Mouse (Mus musculus): ENCODE measurements around the gene Med22. TPM values are rescaled to one million over a fixed set of nuclear protein-coding genes. Genes with fewer than 3 reads are reported as not detected.

Med22 gene
- total RNA-seq (2023): 10 to 100 TPM; 17.8 to 19.7 TPM

DNA sequence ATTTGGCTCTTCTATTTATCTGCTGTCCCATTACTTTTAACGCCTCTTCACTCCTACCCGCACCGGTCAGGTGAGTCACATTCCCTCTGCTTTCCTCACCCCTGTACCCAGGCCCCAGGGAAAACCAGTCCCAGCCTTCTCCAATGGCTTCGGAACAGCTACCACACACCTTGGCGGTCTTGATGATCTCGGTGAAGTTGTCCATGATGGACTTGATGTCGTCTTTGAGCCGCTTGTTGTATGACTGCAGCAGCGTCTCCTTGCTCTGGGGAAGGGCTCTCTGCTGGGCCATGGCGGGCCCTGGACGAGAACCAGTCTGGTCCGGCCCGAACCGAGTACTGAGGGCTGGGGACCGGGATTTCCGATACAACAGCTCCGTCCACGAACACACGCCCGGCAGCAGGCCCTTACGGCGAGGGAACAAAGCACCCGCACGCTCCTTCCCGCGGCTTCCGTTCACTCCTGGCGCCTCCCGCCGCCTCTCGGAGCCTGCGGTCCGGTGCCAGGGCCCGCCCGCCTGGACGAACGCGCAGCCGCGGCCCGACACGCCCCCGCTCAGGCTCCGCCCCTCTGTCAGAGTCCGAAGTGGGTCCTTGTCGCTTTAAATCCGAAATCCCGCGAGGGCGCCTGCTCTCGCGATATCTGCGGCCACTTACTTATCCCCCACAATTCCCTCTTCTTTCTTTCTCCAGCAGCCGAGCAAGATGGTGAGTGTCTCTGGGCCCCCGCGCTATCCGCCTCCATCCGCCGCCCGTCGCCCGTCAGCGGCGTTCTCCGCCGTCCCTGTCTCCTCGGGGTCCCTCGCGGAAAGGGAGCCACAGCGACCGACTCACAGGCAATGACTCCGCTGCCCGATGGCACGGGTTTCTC lies at the start of gene Med22, which contains the start of gene Rpl7a:
TSS of gene Med22 (minus strand) at position 554 of the 870 bp plus-strand sequence.
TSS of gene Rpl7a (plus strand) at position 641 of the 870 bp plus-strand sequence.

GRCm38 (mm10) chr2:26933304-26934055 lies 23.0 kb upstream of the Med22 start, which contains the start of the genes Surf4 and Stkld1:
TSS of gene Surf4 (minus strand) at chr2:26933928.
TSS of gene Stkld1 (plus strand) at chr2:26934047.

DNA sequence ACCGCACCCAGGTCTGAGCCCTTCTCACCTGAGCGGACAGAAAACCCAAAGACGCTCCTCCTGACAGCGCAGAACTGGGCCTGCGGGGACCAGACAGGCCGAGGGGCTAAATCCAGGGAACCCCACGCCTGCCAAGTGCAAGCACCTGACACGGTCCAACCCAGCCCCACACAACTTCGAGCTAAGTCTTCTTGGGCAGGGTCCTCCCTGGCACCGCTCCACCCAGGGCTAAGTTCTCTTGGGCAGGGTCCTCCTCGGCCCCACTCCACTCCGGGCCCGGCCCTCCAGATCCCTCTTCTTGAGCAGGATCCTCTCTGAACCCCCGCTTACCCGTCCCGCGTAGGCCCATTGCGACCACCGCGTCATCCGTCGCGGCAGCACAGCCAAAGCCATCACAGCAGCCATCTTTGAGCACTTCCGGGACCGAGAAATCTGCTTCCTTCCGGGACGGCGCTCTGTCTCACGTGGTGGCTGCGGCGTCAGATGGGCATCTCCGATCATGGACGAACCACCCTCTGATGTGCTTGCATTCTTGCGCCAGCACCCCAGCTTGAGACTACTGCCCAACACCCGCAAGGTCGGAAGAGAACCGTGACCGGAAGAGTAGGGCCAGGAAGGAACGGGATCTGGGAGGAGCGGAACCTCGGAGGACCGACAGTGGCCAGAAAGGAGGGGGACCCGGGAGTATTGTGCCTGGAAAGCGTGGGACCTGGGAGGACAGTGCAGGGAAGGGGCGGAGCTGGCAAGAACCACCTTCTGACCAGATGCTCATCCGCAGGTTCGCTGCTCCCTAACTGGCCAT lies 5.7 kb upstream of the Med22 start, which contains the start of the genes Surf2 and Surf1:
TSS of gene Surf2 (plus strand) at position 441 of the 802 bp plus-strand sequence.
TSS of gene Surf1 (minus strand) at position 604 of the 802 bp plus-strand sequence.

GRCm38 (mm10) chr2:26902467-26903220 lies 7.8 kb downstream of the Med22 start, which contains the start of gene Surf6:
TSS of gene Surf6 (minus strand) at chr2:26902879.

DNA sequence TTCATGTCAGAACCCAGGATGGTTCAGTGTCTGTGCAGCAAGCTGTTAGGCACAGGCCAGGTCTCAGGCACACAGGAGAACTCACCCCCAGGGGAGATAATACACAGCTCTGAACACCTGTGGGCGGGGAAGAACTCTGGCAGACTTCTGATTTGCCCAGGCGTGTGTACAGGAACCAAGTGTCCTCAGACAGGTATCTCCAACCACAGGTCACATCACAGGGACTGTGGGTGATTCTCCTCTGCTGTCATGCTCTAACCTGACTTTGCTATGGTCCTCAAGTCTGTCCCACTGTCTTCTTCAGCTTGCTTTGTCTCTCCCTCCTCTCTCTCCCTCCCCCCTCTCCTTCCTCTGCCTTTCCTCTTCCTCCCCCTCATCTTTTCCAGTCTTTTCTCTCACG lies 45.6 kb downstream of the Med22 start, which contains the start of gene Abo:
TSS of gene Abo (minus strand) at position 101 of the 400 bp plus-strand sequence.

Other genes with a start within 250 kb of the Med22 start
- gene Lcn4, start 239.4 kb downstream of the Med22 start, total RNA-seq (2023): not detected
- gene Abo, start 45.7 kb downstream of the Med22 start, total RNA-seq (2023): not detected
- 10 to 100 TPM; 21.6 to 25.0 TPM for gene Surf6, start 7.8 kb downstream of the Med22 start, total RNA-seq (2023)
- gene Rpl7a, start 87 bp upstream of the Med22 start, total RNA-seq (2023): 100 to 1,000 TPM; 653 to 734 TPM
- gene Surf2, start 5.7 kb upstream of the Med22 start, total RNA-seq (2023): 10 to 100 TPM; 26.4 to 27.1 TPM
- gene Surf1, start 5.9 kb upstream of the Med22 start, total RNA-seq (2023): 10 to 100 TPM; 65.0 to 66.3 TPM
- 100 to 1,000 TPM; 120 to 132 TPM for gene Surf4, start 23.3 kb upstream of the Med22 start, total RNA-seq (2023)
- gene Stkld1, start 23.4 kb upstream of the Med22 start, total RNA-seq (2023): under 1 TPM in 1 of 2 experiments, not detected in 1; 0.49 TPM
- gene Rexo4, start 53.7 kb upstream of the Med22 start, total RNA-seq (2023): 10 to 100 TPM; 36.9 to 41.3 TPM
- under 1 TPM in 1 of 2 experiments, not detected in 1; 0.15 TPM for gene Adamts13, start 62.7 kb upstream of the Med22 start, total RNA-seq (2023)
- gene Cacfd1, start 99.2 kb upstream of the Med22 start, total RNA-seq (2023): 10 to 100 TPM; 21.0 to 22.0 TPM
- 100 to 1,000 TPM; 128 to 134 TPM for gene Slc2a6, start 117.3 kb upstream of the Med22 start, total RNA-seq (2023)
- gene Mymk, start 161.5 kb upstream of the Med22 start, total RNA-seq (2023): not detected
- under 1 TPM in 1 of 2 experiments, not detected in 1; 0.13 TPM for gene Adamtsl2, start 168.7 kb upstream of the Med22 start, total RNA-seq (2023)
- not detected for gene Fam163b, start 231.8 kb upstream of the Med22 start, total RNA-seq (2023)

Data from monocyte, adult 59 days (primary cell).